Mouse (Mus musculus): ENCODE measurements at regions not wholly inside any gene's neighbourhood (a gene's known extent, or its start where the extent isn't known, plus 50 kb on each side); places are given as distances from the start of the nearest gene placed in this dataset.

GRCm38 (mm10) chr16:69937514-69938194 is 74.1 kb upstream of the Speer2 start:
- DNase-seq (ENCODE audit: low read depth, low spot score) = peak; percentile 26
- Histone ChIP-seq H3K27ac (ENCODE audit: control insufficient read depth, low read depth, low read length) (no peak overlapping the region), H3K9ac (ENCODE audit: control insufficient read depth, low read depth, low read length, poor library complexity, severe bottlenecking) (no peak overlapping the region), H3K9me3 (replicated peaks; ENCODE audit: insufficient read depth, low read length) (no peaks in the 10 kb centered on the region), H3K4me3 (ENCODE audit: control insufficient read depth in 1 of 2, insufficient read depth in 1 of 2, low read depth in 2 of 2, low read length in 2 of 2) (no peak overlapping the region), H3K36me3 (ENCODE audit: control insufficient read depth in 1 of 2, insufficient read depth in 2 of 2, low read length in 2 of 2) (no peaks in the 10 kb centered on the region), H3K27me3 (ENCODE audit: control insufficient read depth in 1 of 2, insufficient read depth in 2 of 2, low read length in 2 of 2) (no peaks in the 10 kb centered on the region), H3K79me2 (ENCODE audit: control insufficient read depth, insufficient read depth, low read length, poor library complexity) (no peaks in the 10 kb centered on the region), H3K4me1 (ENCODE audit: control insufficient read depth in 1 of 2, insufficient read depth in 2 of 2, low read length in 2 of 2) (no peaks in the 10 kb centered on the region)
- TF ChIP-seq BHLHE40 (IDR thresholded peaks at IDR 0.05; ENCODE audit: borderline replicate concordance, low read depth, low read length) (no peak), NELFE (IDR thresholded peaks at IDR 0.05; ENCODE audit: low read depth, low read length) (no peak), USF1 (IDR thresholded peaks at IDR 0.05; ENCODE audit: low read depth, low read length) (no peak), CTCF (IDR thresholded peaks at IDR 0.05 in 2 of 3, conservative IDR thresholded peaks at IDR 0.05 in 1 of 3; ENCODE audit: control insufficient read depth in 1 of 3, insufficient read depth in 1 of 3, low read depth in 2 of 3, low read length in 3 of 3, poor library complexity in 1 of 3, severe bottlenecking in 1 of 3) (no peak), POLR2AphosphoS5 (IDR thresholded peaks at IDR 0.05; ENCODE audit: borderline replicate concordance, low read depth, low read length) (no peak), MYC (IDR thresholded peaks at IDR 0.05; ENCODE audit: low read depth, low read length) (no peak), SIN3A (IDR thresholded peaks at IDR 0.05; ENCODE audit: low read length) (no peak), TAL1 (IDR thresholded peaks at IDR 0.05; ENCODE audit: low read length) (no peak), ZMIZ1 (IDR thresholded peaks at IDR 0.05; ENCODE audit: low read depth, low read length) (no peak), MAFK (IDR thresholded peaks at IDR 0.05; ENCODE audit: borderline replicate concordance, low read depth, low read length) (no peak), ELF1 (IDR thresholded peaks at IDR 0.05; ENCODE audit: low read depth, low read length) (no peak)

- no peak for TF ChIP-seq TAL1 (IDR thresholded peaks at IDR 0.05; ENCODE audit: low read length)
- TF ChIP-seq RAD21 (IDR thresholded peaks at IDR 0.05; ENCODE audit: low read depth, low read length) = no peak
- no peak for TF ChIP-seq GABPA (IDR thresholded peaks at IDR 0.05; ENCODE audit: low read depth, low read length)
- TF ChIP-seq MAX (IDR thresholded peaks at IDR 0.05; ENCODE audit: low read length) = no peak
- TF ChIP-seq USF1 (IDR thresholded peaks at IDR 0.05; ENCODE audit: low read depth, low read length) = no peak
- no peak for TF ChIP-seq RCOR1 (IDR thresholded peaks at IDR 0.05; ENCODE audit: low read depth, low read length)
- TF ChIP-seq E2F4 (IDR thresholded peaks at IDR 0.05; ENCODE audit: borderline replicate concordance, low read depth, low read length) = no peak
- no peak for TF ChIP-seq MAZ (IDR thresholded peaks at IDR 0.05; ENCODE audit: low read depth, low read length)
- no peak for TF ChIP-seq GATA1 (IDR thresholded peaks at IDR 0.05; ENCODE audit: low read depth, low read length)
- no peak for TF ChIP-seq MAFK (IDR thresholded peaks at IDR 0.05; ENCODE audit: borderline replicate concordance, low read depth, low read length)
- no peak for TF ChIP-seq KAT2A (conservative IDR thresholded peaks at IDR 0.05; ENCODE audit: low read depth, low read length)
- TF ChIP-seq USF2 (IDR thresholded peaks at IDR 0.05; ENCODE audit: borderline replicate concordance in 1 of 2, insufficient read depth in 1 of 2, low read depth in 1 of 2, low read length in 2 of 2) = no peak
- no peak for TF ChIP-seq NRF1 (IDR thresholded peaks at IDR 0.05; ENCODE audit: insufficient read depth, low read depth, low read length, poor library complexity, severe bottlenecking)
- no peak for TF ChIP-seq POLR2AphosphoS2 (IDR thresholded peaks at IDR 0.05; ENCODE audit: low read length)
- TF ChIP-seq SMC3 (IDR thresholded peaks at IDR 0.05; ENCODE audit: low read depth, low read length) = no peak
- TF ChIP-seq CHD2 (IDR thresholded peaks at IDR 0.05; ENCODE audit: low read length) = no peak
- no peak for TF ChIP-seq HCFC1 (IDR thresholded peaks at IDR 0.05; ENCODE audit: low read depth, low read length)
- TF ChIP-seq POLR2A (IDR thresholded peaks at IDR 0.05; ENCODE audit: control insufficient read depth in 1 of 2, insufficient read depth in 1 of 2, low read depth in 1 of 2, low read length in 2 of 2, poor library complexity in 1 of 2) = no peak
- peak; percentile 6 for DNase-seq (ENCODE audit: low read depth, low spot score)
- Histone ChIP-seq H3K4me1 (ENCODE audit: control insufficient read depth in 1 of 2, insufficient read depth in 2 of 2, low read length in 2 of 2) (no peaks in the 10 kb centered on the region), H3K27me3 (ENCODE audit: control insufficient read depth in 1 of 2, insufficient read depth in 2 of 2, low read length in 2 of 2) (no peaks in the 10 kb centered on the region), H3K27ac (ENCODE audit: control insufficient read depth, low read depth, low read length) (no peak overlapping the region), H3K36me3 (ENCODE audit: control insufficient read depth in 1 of 2, insufficient read depth in 2 of 2, low read length in 2 of 2) (no peaks in the 10 kb centered on the region), H3K79me2 (ENCODE audit: control insufficient read depth, insufficient read depth, low read length, poor library complexity) (no peaks in the 10 kb centered on the region), H3K9ac (ENCODE audit: control insufficient read depth, low read depth, low read length, poor library complexity, severe bottlenecking) (no peak overlapping the region), H3K9me3 (replicated peaks; ENCODE audit: insufficient read depth, low read length) (no peaks in the 10 kb centered on the region), H3K4me3 (ENCODE audit: control insufficient read depth in 1 of 2, insufficient read depth in 1 of 2, low read depth in 2 of 2, low read length in 2 of 2) (no peak overlapping the region)
Measured at GRCm38 (mm10) chr16:69943635-69944034, 80.1 kb upstream of the Speer2 start.

Data from MEL (cell line).